Mouse (Mus musculus) kidney, adult 2 months (tissue): ENCODE results near the gene Nt5dc1.

ENCODE experiments used
- CTCF ChIP-seq: fragments of 200-500 bp; conservative IDR thresholded peaks from 2 replicates; pipeline ENCODE4 v1.5.1; 2011; ENCODE audit warnings: low read depth, mild to moderate bottlenecking, control low read depth, low read length, moderate library complexity, mixed read lengths; ENCODE audit not compliant: insufficient read depth, insufficient read length
- POLR2A ChIP-seq: fragments of 200-500 bp; IDR thresholded peaks from one replicate; pipeline ENCODE4 v1.6.1; 2011; ENCODE audit warnings: low read depth, low read length, control low read depth

- no peak for TF ChIP-seq CTCF
- no peak for TF ChIP-seq POLR2A
Observed at GRCm38 (mm10) chr10:34267312-34268070, 150.9 kb downstream of the Nt5dc1 start.
